Mouse (Mus musculus): ENCODE results near the gene 1700023F06Rik. TPM values are rescaled to one million over a fixed set of nuclear protein-coding genes. Genes with fewer than 3 reads are reported as not detected.

1700023F06Rik gene
- not detected in 2 replicates for total RNA-seq (2015; ENCODE audit: low replicate concordance)
- not detected in 2 replicates for total RNA-seq (2017; ENCODE audit: low replicate concordance)

DNA sequence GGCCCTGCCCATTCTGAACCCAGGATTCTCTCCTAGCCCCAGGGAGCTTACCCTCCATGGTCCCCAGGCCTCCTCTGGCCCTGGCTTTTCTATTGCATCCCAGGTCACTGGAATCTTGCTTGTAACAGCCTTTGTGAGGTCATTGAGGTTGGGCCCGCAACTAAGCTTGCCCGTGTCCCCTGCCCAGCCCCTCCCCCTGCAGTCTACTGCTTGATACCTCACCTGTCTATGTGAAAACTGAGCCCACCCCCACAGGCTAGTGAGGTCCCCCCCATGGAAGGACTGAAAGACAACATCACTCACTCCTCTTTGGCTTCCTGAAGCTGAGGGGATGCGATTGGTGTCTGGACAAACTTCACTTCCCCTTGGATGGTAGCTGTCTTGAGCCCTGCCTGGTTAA lies at the start of gene 1700023F06Rik:
1700023F06Rik (minus strand) TSS at position 101 of the 400 bp plus-strand sequence.
- ATAC-seq (replicated peaks; ENCODE audit: low FRiP score, poor library complexity, severe bottlenecking) = no peak

DNA sequence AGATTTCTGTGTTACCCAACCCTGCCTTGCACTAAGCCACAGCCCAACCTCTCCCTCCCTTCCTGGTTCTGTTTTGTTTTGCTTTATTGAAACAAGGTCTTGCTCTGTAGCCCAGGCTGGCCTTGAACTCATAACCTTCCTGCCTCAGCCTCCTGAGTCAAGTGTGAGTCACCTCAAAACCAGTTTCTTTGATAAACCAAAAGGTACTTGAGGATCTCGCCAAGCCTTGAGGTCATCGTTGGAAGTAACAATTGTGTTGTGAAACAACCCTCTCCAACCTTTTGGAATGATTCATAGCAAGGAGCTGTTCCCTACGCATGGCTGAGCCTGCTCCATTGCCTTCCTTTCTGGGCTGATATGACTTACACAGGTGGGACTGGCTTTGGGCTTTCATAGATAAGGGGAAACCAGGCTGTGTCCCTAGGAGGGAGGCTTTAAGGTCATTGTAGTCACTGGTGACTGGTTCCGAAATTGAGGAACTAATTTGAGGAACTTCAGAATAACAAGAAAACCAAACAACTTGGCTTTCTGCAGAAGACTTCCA lies 49.7 kb upstream of the 1700023F06Rik start:
- no peak for ATAC-seq (replicated peaks; ENCODE audit: low FRiP score, poor library complexity, severe bottlenecking)

DNA sequence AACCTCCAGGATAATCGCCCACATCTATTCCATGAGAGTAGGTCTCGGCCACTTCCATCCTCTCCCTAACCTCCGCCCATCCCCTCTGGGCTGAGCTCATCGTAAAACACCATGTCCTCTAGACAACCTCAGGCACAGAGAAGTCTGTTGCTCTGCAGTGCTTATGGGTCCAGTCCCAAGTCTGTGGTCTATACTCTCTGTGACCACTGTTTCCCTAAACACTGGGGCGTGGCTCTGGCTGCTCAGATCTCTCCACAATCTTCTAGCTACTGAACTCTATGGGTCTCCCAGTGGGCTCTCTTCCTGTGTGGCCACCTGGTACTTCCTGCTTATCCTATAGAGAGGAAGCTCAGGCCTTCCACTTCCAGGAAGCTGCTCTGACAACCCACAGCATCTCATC lies 45.2 kb upstream of the 1700023F06Rik start:
- no peak for ATAC-seq (replicated peaks; ENCODE audit: low FRiP score, poor library complexity, severe bottlenecking)

DNA sequence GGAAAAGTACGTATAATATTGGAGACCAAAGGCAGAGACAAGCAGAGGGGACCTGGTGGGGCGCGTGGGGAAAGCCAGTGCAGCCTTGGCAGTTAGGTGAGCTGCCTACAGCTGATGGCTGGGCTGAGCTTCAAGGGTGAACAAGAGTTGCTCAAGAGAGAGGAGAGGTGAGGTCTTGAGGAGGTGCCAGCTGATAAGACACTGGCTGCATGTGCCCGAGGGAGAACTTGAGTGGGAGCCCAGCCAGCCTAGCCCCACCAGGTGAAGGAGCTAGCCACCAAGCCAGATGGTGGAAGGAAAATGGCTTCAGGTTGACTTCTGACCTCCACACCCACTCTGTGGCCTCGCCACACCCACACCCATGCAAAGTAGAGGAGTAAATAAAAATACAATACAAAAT lies 44.0 kb upstream of the 1700023F06Rik start:
- no peak for ATAC-seq (replicated peaks; ENCODE audit: low FRiP score, poor library complexity, severe bottlenecking)

DNA sequence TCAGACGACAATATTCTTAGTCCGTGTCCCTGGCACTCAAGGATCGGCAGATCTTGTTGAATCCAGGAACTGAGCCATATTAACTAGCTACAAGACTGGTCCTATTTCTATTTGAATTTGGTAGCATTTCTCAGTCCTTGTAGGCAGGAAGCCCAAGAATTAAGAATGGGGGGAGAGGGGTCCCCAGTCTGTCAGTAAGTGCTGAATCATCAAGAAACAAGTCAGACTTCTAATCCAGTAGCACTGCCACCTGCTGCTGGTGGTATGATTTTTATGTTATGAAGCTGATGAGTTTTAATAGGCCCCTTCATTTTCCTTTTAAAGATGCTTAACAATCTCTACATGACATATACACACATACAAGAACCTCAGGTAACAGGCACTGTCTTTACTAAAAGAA lies 42.0 kb upstream of the 1700023F06Rik start:
- no peak for ATAC-seq (replicated peaks; ENCODE audit: low FRiP score, poor library complexity, severe bottlenecking)

DNA sequence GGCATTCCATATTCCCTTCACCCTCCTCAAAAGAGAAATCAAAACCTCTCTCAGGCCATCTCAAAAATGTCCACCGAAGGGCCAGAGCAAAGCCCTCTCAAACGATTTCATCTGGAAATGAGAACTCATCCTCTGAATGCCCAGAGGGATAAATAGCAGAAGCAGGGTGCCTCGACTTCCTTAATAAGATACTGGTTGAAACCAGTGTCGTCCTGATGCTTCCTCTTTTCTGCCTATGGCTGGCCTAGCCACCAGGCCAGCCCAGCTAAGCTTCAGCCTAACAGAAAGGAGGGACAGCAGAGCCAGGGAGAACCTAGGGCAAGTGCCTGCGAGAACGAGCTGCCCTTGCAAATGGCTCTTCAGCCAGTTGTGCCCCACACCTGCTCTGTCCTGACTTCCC lies 41.2 kb upstream of the 1700023F06Rik start:
- ATAC-seq (replicated peaks; ENCODE audit: low FRiP score, poor library complexity, severe bottlenecking) = no peak

DNA sequence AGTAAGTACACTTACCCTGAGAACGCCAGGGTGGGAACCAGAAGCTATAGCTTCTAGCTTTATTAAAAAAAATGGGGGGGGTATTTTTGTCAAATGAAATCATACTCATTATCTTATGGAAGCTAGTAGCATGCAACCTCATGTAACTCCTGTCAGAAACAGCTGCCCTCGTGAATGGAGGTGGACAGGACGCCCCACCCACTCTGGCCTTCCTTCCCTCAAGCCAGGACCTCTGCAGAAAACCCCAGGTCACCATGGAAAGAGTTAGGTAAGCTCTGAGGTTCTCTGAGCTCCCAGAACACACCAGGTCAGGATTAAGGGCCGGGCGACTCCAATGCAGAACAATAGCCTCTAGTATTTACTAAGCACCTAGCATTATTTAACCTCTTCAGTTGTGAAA lies 40.5 kb upstream of the 1700023F06Rik start:
- ATAC-seq (replicated peaks; ENCODE audit: low FRiP score, poor library complexity, severe bottlenecking) = no peak

DNA sequence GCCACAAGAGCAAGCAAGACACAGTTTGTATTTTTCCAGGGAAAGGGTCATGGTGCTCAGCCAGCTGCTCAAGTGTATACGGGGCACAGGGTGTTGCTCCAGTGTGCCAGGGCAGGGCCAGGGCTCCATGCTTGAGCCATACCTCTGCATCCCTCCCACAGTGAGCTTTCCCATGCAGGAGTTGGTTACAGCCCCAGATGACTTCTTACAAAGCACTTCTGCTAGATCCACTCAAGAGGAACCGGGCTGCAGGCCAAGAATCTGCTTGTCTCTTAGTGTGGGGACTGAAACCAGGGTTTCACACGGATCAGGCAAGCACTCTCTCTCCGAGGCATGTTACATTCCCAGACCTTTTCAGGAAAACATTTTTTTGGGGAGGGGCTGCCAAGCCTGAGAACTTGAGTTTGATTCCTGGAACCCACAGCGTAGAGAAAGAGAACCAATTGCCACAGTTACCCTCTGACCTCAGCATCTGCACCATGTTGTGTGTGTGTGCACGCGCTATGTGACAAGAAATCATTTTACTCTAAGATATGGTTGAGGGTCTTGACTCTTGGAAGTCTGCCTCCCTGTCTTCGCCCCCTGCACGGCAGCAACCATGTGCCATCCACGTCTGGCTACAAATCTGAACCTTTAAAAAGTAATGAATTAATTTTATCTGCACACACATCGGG lies 39.3 kb upstream of the 1700023F06Rik start:
- no peak for ATAC-seq (replicated peaks; ENCODE audit: low FRiP score, poor library complexity, severe bottlenecking)

DNA sequence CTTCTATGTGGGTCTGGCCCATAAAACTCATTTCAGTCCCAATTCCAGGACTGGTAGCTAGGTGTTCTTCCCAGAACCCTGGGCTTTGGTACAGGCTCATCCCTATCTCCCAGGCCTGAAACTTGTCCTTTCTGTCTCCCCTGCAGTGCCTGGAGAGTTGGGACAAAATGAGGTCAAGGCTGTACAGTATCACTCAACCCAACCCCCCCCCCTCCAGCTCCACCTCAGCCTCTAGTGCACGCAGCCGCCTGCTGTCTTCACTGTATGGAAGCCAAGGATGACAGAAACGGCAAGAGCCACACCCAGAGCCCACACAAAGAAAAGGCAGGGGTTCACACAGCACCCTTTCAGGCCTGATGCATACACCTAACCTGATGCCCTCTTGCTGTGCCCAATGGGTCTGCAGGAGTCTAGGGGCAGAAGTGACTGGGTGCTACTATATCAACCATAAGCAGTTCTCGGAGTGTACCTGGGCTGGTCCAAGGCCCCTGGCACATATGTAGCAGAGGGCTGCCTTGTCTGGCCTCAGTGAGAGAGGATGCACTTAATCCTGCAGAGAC lies 38.5 kb upstream of the 1700023F06Rik start:
- no peak for ATAC-seq (replicated peaks; ENCODE audit: low FRiP score, poor library complexity, severe bottlenecking)

DNA sequence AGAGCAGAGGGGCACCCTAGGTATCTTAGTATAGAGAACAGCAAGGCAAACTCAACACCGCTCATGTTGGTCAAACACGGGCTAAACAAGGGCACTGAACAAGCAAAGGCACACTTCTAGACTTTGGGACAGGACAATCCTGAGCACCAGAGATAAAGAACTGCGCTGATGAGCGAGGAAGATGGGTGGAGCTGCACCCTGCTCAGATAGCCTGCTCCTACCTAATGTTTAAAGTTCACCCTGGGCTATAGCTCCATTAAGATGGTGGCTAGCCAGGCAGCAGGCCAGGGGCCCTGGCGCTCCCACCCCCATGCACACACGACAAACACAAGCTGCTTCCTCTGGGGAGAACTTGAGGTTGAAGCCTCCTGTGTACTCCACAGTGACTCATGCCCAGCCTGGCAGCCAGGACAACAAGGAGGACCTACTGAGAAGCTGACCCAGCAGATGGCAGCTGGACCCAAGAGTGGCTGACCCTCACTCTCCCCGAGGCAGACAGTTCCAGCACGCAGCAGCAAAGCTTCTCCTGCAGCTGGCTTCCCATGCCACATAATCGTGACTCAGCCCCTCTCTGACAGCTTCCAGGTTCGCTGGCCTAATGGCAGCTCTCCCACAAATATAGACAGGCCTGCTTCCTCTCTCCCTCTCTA lies 37.8 kb upstream of the 1700023F06Rik start:
- 0 out of 2 replicates have a peak, but pooled peaks have one; percentile 26 for ATAC-seq (replicated peaks; ENCODE audit: low FRiP score, poor library complexity, severe bottlenecking)

DNA sequence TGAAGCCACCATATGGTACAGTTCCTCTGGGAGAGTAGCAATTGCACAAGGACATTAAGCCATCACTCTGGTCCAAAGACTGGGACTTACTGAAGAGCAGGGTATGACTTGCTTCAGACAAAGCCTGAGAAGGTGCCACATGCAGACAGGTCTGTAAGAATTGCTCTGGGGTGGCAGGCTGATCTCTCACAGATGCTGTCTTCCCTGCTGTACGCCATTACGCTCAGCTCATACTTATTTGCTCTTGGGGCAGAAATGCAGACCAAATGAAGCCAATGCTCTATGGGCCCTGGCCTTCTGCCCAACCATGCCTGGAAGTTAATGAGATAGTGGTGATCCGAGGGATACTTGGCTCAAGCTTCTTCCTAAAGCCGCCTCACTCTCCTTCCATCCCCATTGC lies 36.5 kb upstream of the 1700023F06Rik start:
- no peak for ATAC-seq (replicated peaks; ENCODE audit: low FRiP score, poor library complexity, severe bottlenecking)

DNA sequence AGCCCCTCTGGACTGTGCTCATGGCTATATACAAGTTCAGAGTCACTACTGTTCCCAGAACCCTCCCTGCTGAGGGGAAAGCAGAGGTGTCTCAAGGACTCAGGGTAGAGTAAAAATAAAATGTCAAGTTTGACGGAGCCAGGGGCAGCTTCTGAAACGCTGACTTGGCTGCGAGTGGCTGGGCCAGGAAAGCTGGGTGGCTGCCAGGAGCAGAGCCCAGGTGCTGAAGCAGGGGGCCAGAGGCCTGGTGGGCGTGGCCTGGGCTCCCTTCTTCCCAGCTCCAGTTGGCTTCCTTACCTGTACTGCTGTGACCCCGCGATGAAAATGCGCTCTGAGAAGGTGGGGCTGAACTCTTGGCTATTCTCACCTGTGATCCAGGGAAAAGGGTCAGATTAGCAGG lies 32.4 kb upstream of the 1700023F06Rik start:
- no peak for ATAC-seq (replicated peaks; ENCODE audit: low FRiP score, poor library complexity, severe bottlenecking)

DNA sequence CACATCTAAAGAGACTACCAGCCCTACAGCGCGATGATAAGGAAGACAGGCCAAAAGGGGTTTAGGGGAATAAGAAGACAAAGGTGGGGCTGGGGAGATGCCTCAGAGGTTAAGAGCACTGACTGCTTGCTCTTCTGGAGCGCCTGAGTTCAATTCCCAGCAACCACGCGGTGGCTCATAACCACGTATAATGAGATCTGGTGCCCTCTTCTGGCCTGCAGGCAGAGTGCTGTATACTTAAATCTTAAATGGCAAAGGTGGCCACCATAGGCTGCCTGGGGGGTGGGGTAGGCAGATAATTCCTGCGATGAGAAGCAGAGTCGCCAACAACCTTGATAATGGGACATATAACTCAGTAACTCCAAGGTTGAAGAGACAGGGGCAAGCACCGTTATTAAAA lies 29.4 kb upstream of the 1700023F06Rik start:
- ATAC-seq (replicated peaks; ENCODE audit: low FRiP score, poor library complexity, severe bottlenecking) = no peak

DNA sequence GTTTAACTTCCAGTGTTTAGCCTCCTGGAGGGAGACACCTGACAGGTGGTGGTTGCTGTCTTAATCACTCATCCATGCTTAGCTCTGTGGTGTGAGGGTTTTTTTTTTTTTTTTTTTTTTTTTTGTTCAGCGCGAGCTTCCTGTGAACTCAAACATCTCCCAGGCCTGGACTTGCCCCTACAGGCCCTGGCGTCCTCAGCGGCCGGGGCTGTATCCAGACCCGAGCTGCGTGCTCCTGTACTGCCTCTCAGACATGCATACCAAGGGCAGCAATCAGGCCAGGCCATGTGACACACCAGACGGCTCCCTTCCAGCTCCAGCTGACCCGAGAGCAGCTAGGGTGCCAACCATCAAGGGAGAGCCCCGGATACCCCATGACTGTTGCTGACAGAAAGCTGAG lies 28.5 kb upstream of the 1700023F06Rik start:
- ATAC-seq (replicated peaks; ENCODE audit: low FRiP score, poor library complexity, severe bottlenecking) = no peak

DNA sequence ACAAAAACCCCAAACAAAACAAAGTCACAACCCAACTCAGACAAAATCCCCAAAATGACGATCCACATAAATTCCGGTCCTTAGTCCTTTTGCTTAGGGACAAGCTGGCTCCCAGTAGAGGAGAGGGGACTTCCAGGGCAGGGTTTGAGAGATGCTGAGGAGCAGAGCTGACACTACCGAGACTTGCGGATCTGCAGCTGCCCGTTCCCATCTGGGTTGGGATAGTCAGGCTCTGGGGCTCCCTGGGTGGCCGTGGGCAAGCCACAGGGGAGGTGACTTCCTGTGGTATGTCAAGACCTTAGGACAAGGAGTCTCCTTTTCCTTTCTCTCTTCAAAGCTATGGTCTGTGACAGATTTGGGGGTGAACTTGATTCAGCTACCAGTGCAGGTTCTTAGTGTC lies 28.1 kb upstream of the 1700023F06Rik start:
- no peak for ATAC-seq (replicated peaks; ENCODE audit: low FRiP score, poor library complexity, severe bottlenecking)

DNA sequence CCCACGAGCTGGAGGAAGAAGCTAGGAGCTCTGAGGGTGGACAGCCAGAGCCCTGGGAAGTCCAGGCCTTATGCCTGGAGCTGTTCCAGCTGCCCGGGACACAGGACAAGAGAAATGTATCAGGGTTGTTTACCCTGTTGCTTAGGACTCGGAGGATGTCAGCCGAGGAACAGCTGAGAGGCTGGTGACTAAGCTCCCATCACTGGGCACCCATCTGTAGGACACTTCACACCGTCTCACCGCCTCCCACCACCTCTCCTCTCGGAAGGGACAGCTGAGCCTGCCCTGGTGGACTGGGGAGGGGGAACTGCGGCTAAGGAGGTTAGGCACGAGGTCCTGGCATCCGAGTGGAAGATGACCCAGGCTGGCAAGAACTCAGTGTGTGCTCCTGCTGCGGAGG lies 27.3 kb upstream of the 1700023F06Rik start:
- ATAC-seq (replicated peaks; ENCODE audit: low FRiP score, poor library complexity, severe bottlenecking) = no peak

DNA sequence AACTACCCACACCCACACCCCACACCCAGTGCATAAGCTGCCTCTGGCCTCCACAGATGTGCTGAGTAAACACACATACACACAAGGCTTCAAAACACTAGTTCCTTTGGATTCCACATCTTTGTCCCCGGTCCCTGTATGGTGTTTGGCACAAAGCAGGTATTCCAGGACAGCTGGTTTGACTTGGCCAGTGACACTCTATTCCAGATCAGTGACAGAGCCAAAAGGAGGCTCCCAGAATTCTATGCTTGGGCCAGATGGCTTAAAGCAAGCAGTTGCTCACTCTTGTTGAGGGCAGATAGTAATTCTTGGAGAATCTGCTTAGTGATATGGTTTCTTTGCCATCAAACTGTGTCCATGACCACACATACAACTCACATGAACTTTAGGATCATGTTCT lies 26.1 kb upstream of the 1700023F06Rik start:
- ATAC-seq (replicated peaks; ENCODE audit: low FRiP score, poor library complexity, severe bottlenecking) = no peak

DNA sequence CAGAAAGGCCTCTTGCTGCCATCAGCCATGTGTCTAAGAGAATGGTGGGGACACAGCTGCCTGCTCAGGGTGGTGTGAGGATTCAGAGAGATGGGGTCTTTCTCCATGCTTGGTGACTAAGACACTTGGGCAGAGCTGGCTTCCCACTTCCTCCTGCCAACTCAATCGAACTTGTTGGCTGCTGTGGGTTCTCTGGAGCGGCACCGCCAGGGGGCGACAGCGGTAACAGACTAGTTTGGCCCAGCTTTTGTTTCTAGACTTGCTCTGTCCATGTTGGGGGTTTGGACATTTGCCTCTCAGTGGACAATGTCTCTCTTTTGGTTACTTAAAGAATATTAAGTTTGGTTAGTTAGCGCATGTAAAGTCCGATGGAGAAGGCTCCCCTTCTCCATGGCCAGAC lies 24.6 kb upstream of the 1700023F06Rik start:
- ATAC-seq (replicated peaks; ENCODE audit: low FRiP score, poor library complexity, severe bottlenecking) = 0 out of 2 replicates have a peak, but pooled peaks have one; percentile 45

DNA sequence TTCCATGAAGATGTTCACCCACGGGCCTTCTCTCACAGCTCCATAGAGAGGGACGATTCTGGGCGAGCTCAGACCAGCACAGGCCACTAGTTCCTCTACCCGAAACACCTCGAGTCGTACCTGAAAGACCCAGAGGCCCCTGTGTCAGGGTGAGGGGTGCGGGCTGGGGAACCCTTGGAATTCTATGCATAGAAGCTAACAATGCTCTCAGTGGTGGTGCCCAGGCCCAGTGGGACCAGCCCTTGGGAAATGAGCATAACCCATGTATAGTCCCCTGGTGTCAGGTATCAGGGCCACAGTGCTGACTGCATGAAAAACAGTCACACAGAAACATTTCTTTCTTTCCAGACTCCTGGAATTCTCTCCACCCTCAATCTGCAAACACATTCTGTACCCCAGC lies 23.0 kb upstream of the 1700023F06Rik start:
- no peak for ATAC-seq (replicated peaks; ENCODE audit: low FRiP score, poor library complexity, severe bottlenecking)

DNA sequence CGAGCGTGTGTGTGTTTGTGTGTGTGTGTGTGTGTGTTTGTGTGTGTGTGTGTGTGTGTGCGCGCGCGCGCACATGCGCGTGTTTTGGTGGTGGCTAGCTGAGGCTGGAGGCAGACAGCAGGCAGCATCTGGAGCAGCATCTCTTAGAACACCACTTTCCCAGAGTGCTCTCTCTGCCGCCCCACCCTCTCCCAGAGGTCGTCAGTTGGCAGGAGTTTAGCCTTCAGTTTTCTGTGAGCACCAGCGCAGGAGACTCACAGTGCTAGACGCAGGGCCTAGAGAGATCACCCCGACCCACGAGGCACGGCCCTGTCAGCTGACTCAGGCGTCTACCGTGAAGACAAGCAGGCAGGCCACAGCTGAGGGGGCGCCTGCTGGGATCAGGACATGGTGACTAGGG lies 22.3 kb upstream of the 1700023F06Rik start:
- no peak for ATAC-seq (replicated peaks; ENCODE audit: low FRiP score, poor library complexity, severe bottlenecking)

DNA sequence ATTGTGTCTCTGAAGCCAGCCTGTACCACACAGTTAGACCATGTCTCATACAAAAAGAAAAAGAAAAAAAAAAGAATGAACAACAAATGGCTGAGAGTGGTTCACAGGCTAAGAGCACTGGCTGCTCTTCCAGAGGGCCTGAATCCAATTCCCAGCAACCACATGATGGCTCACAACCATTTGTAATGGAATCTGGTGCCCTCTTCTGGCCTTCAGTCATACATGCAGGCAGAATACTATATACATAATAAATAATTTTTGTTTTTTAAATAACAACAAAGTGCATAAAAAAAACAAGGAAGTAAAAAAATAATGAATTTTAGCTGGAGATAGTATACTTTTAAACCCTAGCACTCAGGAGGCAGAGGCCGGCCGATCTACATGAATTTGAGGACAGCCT lies 21.2 kb upstream of the 1700023F06Rik start:
- ATAC-seq (replicated peaks; ENCODE audit: low FRiP score, poor library complexity, severe bottlenecking) = no peak
